Mouse (Mus musculus): ENCODE measurements at regions not wholly inside any gene's neighbourhood (a gene's known extent, or its start where the extent isn't known, plus 50 kb on each side); places are given as distances from the start of the nearest gene placed in this dataset.

GRCm38 (mm10) chr4:22274178-22274577 is 83.2 kb upstream of the Fbxl4 start:
- Histone ChIP-seq H3K4me2 (replicated peaks; ENCODE audit: low read depth, low read length) (no peak overlapping the region), H3K36me3 (ENCODE audit: insufficient read depth, low read length) (no peaks in the 10 kb centered on the region), H3K27me3 (ENCODE audit: insufficient read depth, low read length) (no peaks in the 10 kb centered on the region), H3K4me3 (ENCODE audit: low read length) (no peak overlapping the region), H3K9me3 (ENCODE audit: low read length) (0 out of 2 replicates have a peak, but pooled peaks cover 3% of the 10 kb centered on the region), H3K4me1 (ENCODE audit: insufficient read depth, low read length) (no peaks in the 10 kb centered on the region), H3K27ac (ENCODE audit: low read length) (no peak overlapping the region), H3K9ac (replicated peaks; ENCODE audit: low read length) (no peak overlapping the region)
- ATAC-seq (ENCODE audit: low FRiP score, low TSS enrichment) = no peak
- WGBS = 52% methylated on average over 4 of the region's 4 CpGs

- Histone ChIP-seq H3K4me1 (ENCODE audit: insufficient read depth, low read length) (no peaks in the 10 kb centered on the region), H3K9me3 (ENCODE audit: low read length) (no peaks in the 10 kb centered on the region), H3K27me3 (ENCODE audit: insufficient read depth, low read length) (no peaks in the 10 kb centered on the region), H3K36me3 (ENCODE audit: insufficient read depth, low read length) (no peaks in the 10 kb centered on the region), H3K4me2 (replicated peaks; ENCODE audit: low read depth, low read length) (no peak overlapping the region), H3K27ac (ENCODE audit: low read length) (no peak overlapping the region), H3K4me3 (ENCODE audit: low read length) (no peak overlapping the region), H3K9ac (replicated peaks; ENCODE audit: low read length) (no peak overlapping the region)
- ATAC-seq (ENCODE audit: low FRiP score, low TSS enrichment) = no peak
- 71% methylated on average over 4 of the region's 4 CpGs for WGBS
Observed at GRCm38 (mm10) chr4:22282536-22283323, 74.6 kb upstream of the Fbxl4 start.

DNA sequence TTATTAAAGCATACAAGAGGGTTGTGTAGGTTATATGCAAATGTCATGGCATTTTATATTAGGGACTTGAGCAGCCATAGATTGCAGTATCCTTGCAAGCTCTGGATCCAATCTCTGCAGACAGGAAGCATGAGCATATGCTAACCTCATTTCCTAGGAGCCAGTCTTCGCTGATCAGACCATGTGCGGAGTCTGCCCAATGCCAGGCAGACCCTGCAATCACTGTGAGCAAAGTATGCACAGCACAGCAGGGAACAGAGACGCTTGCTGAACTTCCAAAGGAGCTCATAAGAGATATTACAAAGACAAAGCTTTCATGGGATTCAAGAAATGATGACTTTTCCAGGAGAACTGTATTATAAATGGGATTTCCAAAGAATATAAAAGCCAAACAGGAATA is 65.2 kb upstream of the Fbxl4 start:
- no peak overlapping the region for H3K4me2 ChIP-seq (replicated peaks; ENCODE audit: low read depth, low read length)
- no peak for ATAC-seq (ENCODE audit: low FRiP score, low TSS enrichment)
- no peaks in the 10 kb centered on the region for H3K4me1 ChIP-seq (ENCODE audit: insufficient read depth, low read length)
- no peaks in the 10 kb centered on the region for H3K9me3 ChIP-seq (ENCODE audit: low read length)
- WGBS = 76% methylated on average over 3 of the region's 3 CpGs
- H3K36me3 ChIP-seq (ENCODE audit: insufficient read depth, low read length) = no peaks in the 10 kb centered on the region
- H3K27me3 ChIP-seq (ENCODE audit: insufficient read depth, low read length) = no peaks in the 10 kb centered on the region
- no peak overlapping the region for H3K27ac ChIP-seq (ENCODE audit: low read length)
- no peak overlapping the region for H3K9ac ChIP-seq (replicated peaks; ENCODE audit: low read length)
- H3K4me3 ChIP-seq (ENCODE audit: low read length) = no peak overlapping the region

DNA sequence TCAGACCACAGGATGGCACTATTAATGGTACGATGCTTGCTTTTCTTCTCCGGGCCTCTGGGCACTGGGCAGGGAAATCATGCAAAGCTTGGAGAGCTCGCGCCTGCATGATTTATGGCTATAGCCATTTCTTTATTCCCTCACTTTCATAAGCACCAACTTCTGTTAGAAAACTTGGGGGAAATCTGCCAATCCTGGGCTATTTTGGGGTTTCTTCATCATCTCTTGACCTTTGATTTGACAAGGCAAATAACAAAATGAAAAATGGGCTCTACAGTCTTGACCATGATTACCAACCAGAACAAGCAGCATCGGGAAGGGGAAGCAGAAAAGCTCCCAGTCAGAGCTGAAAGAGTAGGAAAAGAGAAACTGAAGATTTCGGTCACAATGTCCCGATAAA is 57.1 kb upstream of the Fbxl4 start:
- WGBS = 91% methylated on average over 7 of the region's 7 CpGs
- Histone ChIP-seq H3K4me1 (ENCODE audit: insufficient read depth, low read length) (no peaks in the 10 kb centered on the region), H3K36me3 (ENCODE audit: insufficient read depth, low read length) (no peaks in the 10 kb centered on the region), H3K9ac (replicated peaks; ENCODE audit: low read length) (no peak overlapping the region), H3K9me3 (ENCODE audit: low read length) (no peaks in the 10 kb centered on the region), H3K27ac (ENCODE audit: low read length) (no peak overlapping the region), H3K4me3 (ENCODE audit: low read length) (no peak overlapping the region), H3K4me2 (replicated peaks; ENCODE audit: low read depth, low read length) (no peak overlapping the region), H3K27me3 (ENCODE audit: insufficient read depth, low read length) (no peaks in the 10 kb centered on the region)
- ATAC-seq (ENCODE audit: low FRiP score, low TSS enrichment) = no peak

DNA sequence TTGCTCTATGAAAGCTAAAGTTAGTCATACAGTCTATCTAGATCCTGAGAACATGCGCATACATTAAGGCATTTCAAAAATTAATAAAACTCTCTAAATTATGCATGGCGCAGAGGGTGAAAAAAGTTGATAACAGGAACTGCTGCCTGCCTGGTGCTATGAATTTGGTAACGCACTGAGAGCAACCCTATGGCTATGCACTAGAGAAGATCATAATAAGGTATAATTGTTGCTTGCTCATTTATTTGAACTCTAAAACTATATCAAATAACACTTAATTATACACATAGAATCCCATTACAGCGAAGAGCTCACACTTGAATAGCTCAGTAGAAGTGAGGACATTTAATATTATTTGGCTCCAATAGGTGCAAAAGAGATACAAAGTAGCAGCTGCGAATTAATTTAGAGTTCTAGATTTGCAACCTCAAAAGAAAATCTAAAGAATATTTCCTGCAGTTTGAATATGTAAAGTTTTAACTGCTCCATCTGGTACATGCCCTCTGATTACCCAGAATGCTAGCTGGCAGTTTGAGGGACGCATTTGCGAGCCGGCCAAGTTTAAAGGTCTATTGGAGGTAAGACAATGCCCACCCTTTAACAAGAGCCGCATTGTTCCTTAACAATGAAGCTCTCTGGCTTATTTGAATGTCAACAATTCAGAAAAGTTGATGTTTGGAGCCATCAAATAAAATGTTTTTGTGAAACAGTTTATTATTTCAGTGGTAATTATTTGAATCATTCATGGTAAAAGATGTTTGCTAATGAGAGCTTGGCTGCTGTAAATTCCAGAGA is 56.0 kb upstream of the Fbxl4 start:
- no peaks in the 10 kb centered on the region for H3K36me3 ChIP-seq (ENCODE audit: insufficient read depth, low read length)
- no peak for ATAC-seq (ENCODE audit: low FRiP score, low TSS enrichment)
- no peaks in the 10 kb centered on the region for H3K4me1 ChIP-seq (ENCODE audit: insufficient read depth, low read length)
- no peak overlapping the region for H3K4me3 ChIP-seq (ENCODE audit: low read length)
- H3K9ac ChIP-seq (replicated peaks; ENCODE audit: low read length) = no peak overlapping the region
- no peak overlapping the region for H3K27ac ChIP-seq (ENCODE audit: low read length)
- no peak overlapping the region for H3K4me2 ChIP-seq (replicated peaks; ENCODE audit: low read depth, low read length)
- 78% methylated on average over 9 of the region's 9 CpGs for WGBS
- no peaks in the 10 kb centered on the region for H3K27me3 ChIP-seq (ENCODE audit: insufficient read depth, low read length)
- no peaks in the 10 kb centered on the region for H3K9me3 ChIP-seq (ENCODE audit: low read length)

- ATAC-seq (ENCODE audit: low FRiP score, low TSS enrichment) = no peak
- WGBS = 52% methylated on average over 4 of the region's 4 CpGs
Observed at GRCm38 (mm10) chr4:22301943-22302215, 55.5 kb upstream of the Fbxl4 start.

GRCm38 (mm10) chr4:22302262-22302661 is 55.1 kb upstream of the Fbxl4 start:
- no peak overlapping the region for H3K4me3 ChIP-seq (ENCODE audit: low read length)
- no peaks in the 10 kb centered on the region for H3K4me1 ChIP-seq (ENCODE audit: insufficient read depth, low read length)
- H3K27ac ChIP-seq (ENCODE audit: low read length) = no peak overlapping the region
- no peak overlapping the region for H3K4me2 ChIP-seq (replicated peaks; ENCODE audit: low read depth, low read length)
- no peaks in the 10 kb centered on the region for H3K27me3 ChIP-seq (ENCODE audit: insufficient read depth, low read length)
- no peak overlapping the region for H3K9ac ChIP-seq (replicated peaks; ENCODE audit: low read length)
- no peak for ATAC-seq (ENCODE audit: low FRiP score, low TSS enrichment)
- WGBS = 78% methylated on average over 1 of the region's 1 CpGs
- no peaks in the 10 kb centered on the region for H3K9me3 ChIP-seq (ENCODE audit: low read length)
- H3K36me3 ChIP-seq (ENCODE audit: insufficient read depth, low read length) = no peaks in the 10 kb centered on the region

More at GRCm38 (mm10) chr4:22301943-22302215, 55.5 kb upstream of the Fbxl4 start:
- Histone ChIP-seq H3K9ac (replicated peaks; ENCODE audit: low read length) (no peak overlapping the region), H3K9me3 (ENCODE audit: low read length) (no peaks in the 10 kb centered on the region), H3K4me1 (ENCODE audit: insufficient read depth, low read length) (no peaks in the 10 kb centered on the region), H3K36me3 (ENCODE audit: insufficient read depth, low read length) (no peaks in the 10 kb centered on the region), H3K4me3 (ENCODE audit: low read length) (no peak overlapping the region), H3K27me3 (ENCODE audit: insufficient read depth, low read length) (no peaks in the 10 kb centered on the region), H3K4me2 (replicated peaks; ENCODE audit: low read depth, low read length) (no peak overlapping the region), H3K27ac (ENCODE audit: low read length) (no peak overlapping the region)
